Comparison of ENCODE assay signal across 7 mouse cellular contexts in the genomic region with DNA sequence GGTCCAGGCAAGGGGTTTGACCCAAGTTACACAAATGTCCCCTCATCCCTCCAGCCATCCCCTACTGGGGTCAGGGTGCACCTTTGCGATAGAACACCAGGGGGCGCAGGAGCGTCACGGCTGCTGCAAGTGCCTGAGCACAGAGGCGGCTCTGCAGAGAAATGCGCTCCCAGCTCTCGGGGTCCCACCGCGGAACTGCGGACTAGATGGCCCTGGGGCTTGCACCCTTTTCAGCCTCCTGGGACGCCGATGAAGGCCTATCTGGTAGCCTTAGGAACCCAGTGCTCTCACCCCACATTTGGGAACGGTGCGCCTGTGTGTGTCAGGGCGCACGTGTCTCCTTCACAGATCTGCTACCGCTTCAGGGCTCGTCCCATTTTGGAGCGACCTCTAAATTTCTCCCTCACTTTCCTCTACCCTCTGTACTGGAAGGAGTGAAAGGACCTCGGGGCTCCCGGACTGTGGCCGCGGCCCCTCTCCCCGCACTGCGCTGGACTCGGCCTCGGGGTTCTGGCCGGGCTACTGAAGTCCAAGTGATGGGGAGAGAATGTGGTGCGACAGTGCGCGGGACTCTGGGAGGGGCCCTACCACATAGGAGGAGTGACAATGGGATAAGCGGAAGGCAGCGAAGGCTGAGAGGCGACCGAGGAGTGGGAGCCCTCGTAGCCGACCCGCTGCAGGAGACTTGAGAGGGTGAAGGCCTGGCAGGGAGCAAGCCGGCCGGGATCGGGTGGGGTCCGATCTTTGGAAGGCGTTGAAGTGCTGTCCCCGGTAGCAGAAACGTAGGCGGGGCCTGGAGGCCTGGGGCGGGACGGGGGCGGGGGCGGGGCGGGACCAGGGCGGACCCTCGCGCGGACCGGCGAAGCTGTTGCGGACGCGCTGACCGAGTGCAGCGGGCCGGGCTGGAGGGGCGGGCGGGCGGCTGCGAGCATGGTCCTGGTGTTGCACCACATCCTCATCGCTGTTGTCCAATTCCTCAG. TPM values are rescaled to one million over a fixed set of nuclear protein-coding genes. Genes with fewer than 3 reads are reported as not detected.
DNase-seq lines count a peak whose midpoint lies in the region; ATAC-seq lines count a peak whose summit lies in the region.

No protein-coding gene starts in this region.

- peaks cover 17% of the 10 kb centered on the region; the same call in 1 of the 2 replicates for H3K27me3 ChIP-seq in intestine, embryonic 16.5 days (replicated peaks; ENCODE audit: control insufficient read depth, insufficient read depth, low read length)
- H3K27me3 ChIP-seq in midbrain, embryonic 10.5 days (ENCODE audit: low read depth, poor library complexity, severe bottlenecking): peaks cover 47% of the 10 kb centered on the region

- no peaks in the 10 kb centered on the region for H3K9me3 ChIP-seq in intestine, embryonic 16.5 days (ENCODE audit: control insufficient read depth, low read length)
- H3K9me3 ChIP-seq in midbrain, embryonic 10.5 days (replicated peaks): no peaks in the 10 kb centered on the region

- no peaks in the 10 kb centered on the region for H3K4me1 ChIP-seq in intestine, embryonic 16.5 days (ENCODE audit: control insufficient read depth, insufficient read depth, low read length)
- H3K4me1 ChIP-seq in midbrain, embryonic 10.5 days: peaks cover 22% of the 10 kb centered on the region

- H3K36me3 ChIP-seq in intestine, embryonic 16.5 days (ENCODE audit: control insufficient read depth, insufficient read depth, low read length): no peaks in the 10 kb centered on the region
- no peaks in the 10 kb centered on the region for H3K36me3 ChIP-seq in midbrain, embryonic 10.5 days

- DNase-seq in adrenal gland, adult 2 months: peak; percentile 93
- peak; percentile 88 for DNase-seq in embryo, embryonic 11 days
- DNase-seq in gastrocnemius, postnatal 4 days (ENCODE audit: low spot score in 2 of 2): peak; percentile 82 to 90
- DNase-seq in left cerebral cortex, postnatal 36 days (ENCODE audit: low spot score in 2 of 2): peak; percentile 87 to 90
- DNase-seq in midbrain, embryonic 10.5 days (ENCODE audit: low spot score): peak; percentile 91
- peak; percentile 79 to 80 for DNase-seq in right cerebral cortex, postnatal 36 days (ENCODE audit: low spot score in 2 of 2)

- intact Hi-C loops in left cerebral cortex, postnatal 36 days (cut with DNase I): loop anchor here (1.0 to 2.0 kb wide), 3 partner anchors 53 to 168 kb away; no protein-coding TSS in a partner anchor

- H3K4me2 ChIP-seq in intestine, embryonic 16.5 days (ENCODE audit: low read depth, low read length): peak overlapping the region; percentile 100

- WGBS in intestine, embryonic 16.5 days: under 1% methylated on average over 66 of the region's 68 CpGs
- 2% methylated on average over 65 of the region's 68 CpGs for WGBS in midbrain, embryonic 10.5 days

- H3K4me3 ChIP-seq in intestine, embryonic 16.5 days (ENCODE audit: low read length): peak overlapping the region; percentile 66
- H3K4me3 ChIP-seq in midbrain, embryonic 10.5 days: peak overlapping the region; percentile 68

- H3K9ac ChIP-seq in intestine, embryonic 16.5 days (ENCODE audit: low read depth, low read length): peak overlapping the region; percentile 63

- peak; percentile 91 for ATAC-seq in intestine, embryonic 16.5 days

- no peak overlapping the region for H3K27ac ChIP-seq in intestine, embryonic 16.5 days (ENCODE audit: low read length)
- H3K27ac ChIP-seq in midbrain, embryonic 10.5 days (replicated peaks): peak overlapping the region; percentile 68

RNA-seq across cellular contexts. Expression of gene Pde2a, which starts 29.2 kb away (rescaled TPM):
- total RNA-seq in adrenal gland, adult 2 months (2021): 100 to 1,000 TPM; 161 to 223 TPM
- polyA plus RNA-seq in adrenal gland, adult 2 months (2012; rRNA removed): 142 and 199 TPM in 2 replicates
- 10 to 100 TPM; 60.7 to 61.2 TPM for total RNA-seq in gastrocnemius, postnatal 4 days (2021)
- 23.0 and 23.5 TPM in 2 replicates for polyA plus RNA-seq in intestine, embryonic 16.5 days (2015; fragmentation: Nextera tagmentation; extraction: Ambion mirVana)
- 100 to 1,000 TPM; 349 to 377 TPM for total RNA-seq in left cerebral cortex, postnatal 36 days (2021)
- 11.9 and 13.4 TPM in 2 replicates for polyA plus RNA-seq in midbrain, embryonic 10.5 days (2016; fragmentation: Nextera tagmentation; extraction: Ambion mirVana)

RNA-seq across cellular contexts. Expression of gene Gm45837, which starts 40.0 kb away (rescaled TPM):
- not detected for total RNA-seq in adrenal gland, adult 2 months (2021)
- polyA plus RNA-seq in adrenal gland, adult 2 months (2012; rRNA removed): 0.29 and 0.93 TPM in 2 replicates
- total RNA-seq in gastrocnemius, postnatal 4 days (2021): not detected
- not detected in 2 replicates for polyA plus RNA-seq in intestine, embryonic 16.5 days (2015; fragmentation: Nextera tagmentation; extraction: Ambion mirVana)
- total RNA-seq in left cerebral cortex, postnatal 36 days (2021): 1 to 10 TPM in 1 of 2 experiments, not detected in 1; 1.7 TPM
- 3.0 TPM in 1 of 2 replicates, not detected in the other for polyA plus RNA-seq in midbrain, embryonic 10.5 days (2016; fragmentation: Nextera tagmentation; extraction: Ambion mirVana)
